Mouse (Mus musculus): Measurements from ENCODE around the gene Krtap29-1. TPM values are rescaled to one million over a fixed set of nuclear protein-coding genes. Genes with fewer than 3 reads are reported as not detected.

Krtap29-1 gene
- polyA plus RNA-seq, 1 experiment from 2014 or later: not detected

DNA sequence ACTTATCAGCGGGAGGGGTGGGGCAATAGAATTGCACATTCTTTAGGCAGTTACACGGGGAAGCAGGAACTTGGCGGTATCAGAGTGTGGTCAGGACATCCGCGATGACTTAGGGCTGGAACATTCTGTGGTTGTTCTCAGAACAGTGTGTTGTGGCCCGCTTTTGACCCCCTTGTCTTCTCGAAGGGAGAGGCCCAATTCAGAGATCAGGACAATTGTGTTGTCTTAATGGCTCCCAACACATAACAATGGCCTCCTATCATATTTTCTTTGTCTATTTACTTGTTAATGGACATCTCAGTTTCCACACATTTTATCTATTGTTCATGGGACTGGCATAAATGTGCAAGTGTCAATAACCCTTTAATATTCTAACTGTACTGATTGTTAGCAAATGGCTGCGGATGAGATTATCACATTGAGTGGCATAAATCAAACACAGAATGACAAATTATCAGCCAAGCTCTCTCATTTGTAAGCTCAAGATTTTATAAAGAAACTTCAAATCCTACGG is 41.0 kb downstream of the Krtap29-1 start:
- WGBS: 88% methylated on average over 9 of the region's 9 CpGs
- ATAC-seq (ENCODE audit: low FRiP score, low read depth): no peak
- Histone ChIP-seq H3K36me3 (no peaks in the 10 kb centered on the region), H3K4me3 (no peak overlapping the region), H3K4me1 (no peaks in the 10 kb centered on the region), H3K27ac (replicated peaks) (no peak overlapping the region), H3K27me3 (no peaks in the 10 kb centered on the region), H3K9ac (replicated peaks) (no peak overlapping the region), H3K4me2 (replicated peaks) (no peak overlapping the region), H3K9me3 (no peaks in the 10 kb centered on the region)

DNA sequence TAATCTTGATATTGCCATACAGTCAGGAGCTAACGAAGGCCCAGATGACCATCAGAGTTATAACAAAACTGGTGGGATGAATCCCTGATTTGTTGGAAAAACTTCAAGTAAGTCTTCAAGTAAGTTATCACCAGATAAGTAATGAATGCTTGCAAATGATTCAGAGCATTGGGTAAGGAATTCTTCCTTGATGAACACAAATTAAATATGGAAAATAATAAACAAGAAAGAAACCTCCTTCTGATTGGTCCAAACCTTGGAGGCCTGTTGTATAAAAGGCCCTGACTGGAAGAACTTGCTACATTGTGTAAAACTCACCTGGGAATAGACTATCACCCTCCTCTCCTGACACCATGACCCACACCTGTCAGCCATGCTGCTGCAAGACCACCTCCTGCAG is 42.9 kb downstream of the Krtap29-1 start, which contains the start of gene Krtap31-2:
TSS of gene Krtap31-2 (plus strand) at position 301 of the 400 bp plus-strand sequence.
- H3K4me2 ChIP-seq (replicated peaks): no peak within 1 kb of the TSS
- no peaks in the 10 kb centered on the region for H3K9me3 ChIP-seq
- 93% methylated on average over 1 of the region's 1 CpGs for WGBS
- no peak within 1 kb of the TSS for H3K9ac ChIP-seq (replicated peaks)
- H3K4me3 ChIP-seq: no peak within 1 kb of the TSS
- H3K36me3 ChIP-seq: no peaks in the 10 kb centered on the region
- no peak for ATAC-seq (ENCODE audit: low FRiP score, low read depth)
- H3K27me3 ChIP-seq: no peaks in the 10 kb centered on the region
- H3K27ac ChIP-seq (replicated peaks): no peak within 1 kb of the TSS
- H3K4me1 ChIP-seq: no peaks in the 10 kb centered on the region

Other genes starting within 250 kb of the Krtap29-1 start
- gene Gm14180, start 244.8 kb downstream of the Krtap29-1 start, polyA plus RNA-seq (2016; fragmentation: Nextera tagmentation; extraction: Ambion mirVana): not detected in 2 replicates
- not detected in 2 replicates for gene Gm11595, start 206.1 kb downstream of the Krtap29-1 start, polyA plus RNA-seq (2016; fragmentation: Nextera tagmentation; extraction: Ambion mirVana)
- gene Krtap4-8, start 198.3 kb downstream of the Krtap29-1 start, polyA plus RNA-seq (2016; fragmentation: Nextera tagmentation; extraction: Ambion mirVana): not detected in 2 replicates
- not detected in 2 replicates for gene Krtap4-9, start 193.9 kb downstream of the Krtap29-1 start, polyA plus RNA-seq (2016; fragmentation: Nextera tagmentation; extraction: Ambion mirVana)
- gene Gm11596, start 185.6 kb downstream of the Krtap29-1 start, polyA plus RNA-seq (2016; fragmentation: Nextera tagmentation; extraction: Ambion mirVana): not detected in 2 replicates
- gene Gm11569, start 180.1 kb downstream of the Krtap29-1 start, polyA plus RNA-seq (2016; fragmentation: Nextera tagmentation; extraction: Ambion mirVana): not detected in 2 replicates
- gene Gm11554, start 174.6 kb downstream of the Krtap29-1 start, polyA plus RNA-seq (2016; fragmentation: Nextera tagmentation; extraction: Ambion mirVana): not detected in 2 replicates
- gene Krtap4-13, start 169.2 kb downstream of the Krtap29-1 start, polyA plus RNA-seq (2016; fragmentation: Nextera tagmentation; extraction: Ambion mirVana): not detected in 2 replicates
- not detected in 2 replicates for gene Gm11564, start 163.4 kb downstream of the Krtap29-1 start, polyA plus RNA-seq (2016; fragmentation: Nextera tagmentation; extraction: Ambion mirVana)
- not detected in 2 replicates for gene 2300003K06Rik, start 141.0 kb downstream of the Krtap29-1 start, polyA plus RNA-seq (2016; fragmentation: Nextera tagmentation; extraction: Ambion mirVana)
- gene Krtap4-16, start 127.4 kb downstream of the Krtap29-1 start, polyA plus RNA-seq (2016; fragmentation: Nextera tagmentation; extraction: Ambion mirVana): not detected in 2 replicates
- gene Gm11568, start 121.1 kb downstream of the Krtap29-1 start, polyA plus RNA-seq (2016; fragmentation: Nextera tagmentation; extraction: Ambion mirVana): not detected in 2 replicates
- not detected in 2 replicates for gene Gm11559, start 114.6 kb downstream of the Krtap29-1 start, polyA plus RNA-seq (2016; fragmentation: Nextera tagmentation; extraction: Ambion mirVana)
- gene Krtap9-1, start 105.7 kb downstream of the Krtap29-1 start, polyA plus RNA-seq (2016; fragmentation: Nextera tagmentation; extraction: Ambion mirVana): not detected in 2 replicates
- gene Gm11567, start 99.9 kb downstream of the Krtap29-1 start, polyA plus RNA-seq (2016; fragmentation: Nextera tagmentation; extraction: Ambion mirVana): not detected in 2 replicates
- not detected in 2 replicates for gene Krtap31-1, start 71.1 kb downstream of the Krtap29-1 start, polyA plus RNA-seq (2016; fragmentation: Nextera tagmentation; extraction: Ambion mirVana)
- gene Gm11565, start 64.3 kb downstream of the Krtap29-1 start, polyA plus RNA-seq (2016; fragmentation: Nextera tagmentation; extraction: Ambion mirVana): not detected in 2 replicates
- not detected in 2 replicates for gene Krtap31-2, start 42.8 kb downstream of the Krtap29-1 start, polyA plus RNA-seq (2016; fragmentation: Nextera tagmentation; extraction: Ambion mirVana)
- gene Krtap9-5, start 30.6 kb downstream of the Krtap29-1 start, polyA plus RNA-seq (2016; fragmentation: Nextera tagmentation; extraction: Ambion mirVana): not detected in 2 replicates
- gene Krtap16-1, start 7.5 kb upstream of the Krtap29-1 start, polyA plus RNA-seq (2016; fragmentation: Nextera tagmentation; extraction: Ambion mirVana): not detected in 2 replicates
- not detected in 2 replicates for gene Krtap17-1, start 14.9 kb upstream of the Krtap29-1 start, polyA plus RNA-seq (2016; fragmentation: Nextera tagmentation; extraction: Ambion mirVana)
- not detected in 2 replicates for gene Krt33a, start 37.2 kb upstream of the Krtap29-1 start, polyA plus RNA-seq (2016; fragmentation: Nextera tagmentation; extraction: Ambion mirVana)
- gene Krt33b, start 50.8 kb upstream of the Krtap29-1 start, polyA plus RNA-seq (2016; fragmentation: Nextera tagmentation; extraction: Ambion mirVana): not detected in 2 replicates
- gene Krt34, start 62.5 kb upstream of the Krtap29-1 start, polyA plus RNA-seq (2016; fragmentation: Nextera tagmentation; extraction: Ambion mirVana): not detected in 2 replicates
- gene Krt31, start 71.5 kb upstream of the Krtap29-1 start, polyA plus RNA-seq (2016; fragmentation: Nextera tagmentation; extraction: Ambion mirVana): not detected in 2 replicates
- not detected in 2 replicates for gene Krt32, start 109.2 kb upstream of the Krtap29-1 start, polyA plus RNA-seq (2016; fragmentation: Nextera tagmentation; extraction: Ambion mirVana)
- gene Krt35, start 117.2 kb upstream of the Krtap29-1 start, polyA plus RNA-seq (2016; fragmentation: Nextera tagmentation; extraction: Ambion mirVana): not detected in 2 replicates
- not detected in 2 replicates for gene Krt36, start 126.6 kb upstream of the Krtap29-1 start, polyA plus RNA-seq (2016; fragmentation: Nextera tagmentation; extraction: Ambion mirVana)
- gene Krt13, start 142.5 kb upstream of the Krtap29-1 start, polyA plus RNA-seq (2016; fragmentation: Nextera tagmentation; extraction: Ambion mirVana): not detected in 2 replicates
- gene Krt15, start 156.9 kb upstream of the Krtap29-1 start, polyA plus RNA-seq (2016; fragmentation: Nextera tagmentation; extraction: Ambion mirVana): 5.9 and 7.8 TPM in 2 replicates
- 3.7 and 5.4 TPM in 2 replicates for gene Krt19, start 169.6 kb upstream of the Krtap29-1 start, polyA plus RNA-seq (2016; fragmentation: Nextera tagmentation; extraction: Ambion mirVana)
- gene Krt9, start 214.2 kb upstream of the Krtap29-1 start, polyA plus RNA-seq (2016; fragmentation: Nextera tagmentation; extraction: Ambion mirVana): not detected in 2 replicates
- gene Krt14, start 228.5 kb upstream of the Krtap29-1 start, polyA plus RNA-seq (2016; fragmentation: Nextera tagmentation; extraction: Ambion mirVana): 4.5 and 5.5 TPM in 2 replicates

All from midbrain, embryonic 12.5 days (tissue).